Mouse (Mus musculus) G1E (cell line): ENCODE results near the gene Pdgfb. TPM values are rescaled to one million over a fixed set of nuclear protein-coding genes. Genes with fewer than 3 reads are reported as not detected.

Experiments
- ATAC-seq: 2 replicates; pipeline ENCODE4 v1.8.0; 2016; ENCODE audit warnings: mild to moderate bottlenecking; ENCODE audit not compliant: insufficient number of reproducible peaks, poor library complexity, low FRiP score, severe bottlenecking; ENCODE audit errors: extremely low read depth
- DNase-seq: peaks from one replicate; pipeline ENCODE4 v3.0.0; 2012; ENCODE audit warnings: low spot score
- H3K27me3 ChIP-seq: 2 replicates; pipeline ENCODE4 v1.6.1; 2012; ENCODE audit warnings: mild to moderate bottlenecking, low read length, inconsistent platforms; ENCODE audit not compliant: insufficient read depth
- H3K36me3 ChIP-seq: replicated peaks from 2 replicates; pipeline ENCODE3; 2012; ENCODE audit warnings: mild to moderate bottlenecking, inconsistent platforms
- H3K4me1 ChIP-seq: 2 replicates; pipeline ENCODE4 v1.6.1; 2012; ENCODE audit warnings: low read depth, low read length, inconsistent platforms, mixed read lengths; ENCODE audit not compliant: insufficient read depth
- H3K4me3 ChIP-seq: 2 replicates; pipeline ENCODE4 v1.5.1; 2012; ENCODE audit warnings: low read depth, mild to moderate bottlenecking, inconsistent platforms, low read length, moderate library complexity, mixed read lengths
- H3K9me3 ChIP-seq: replicated peaks from 2 replicates; pipeline ENCODE4 v1.6.1; 2012; ENCODE audit warnings: inconsistent platforms
- CTCF ChIP-seq: IDR thresholded peaks from 2 replicates; pipeline ENCODE4 v1.5.1; 2012; ENCODE audit warnings: low read depth, low read length, inconsistent platforms, mixed read lengths
- GATA1 ChIP-seq: IDR thresholded peaks from 2 replicates; pipeline ENCODE4 v1.6.1; 2012; ENCODE audit warnings: borderline replicate concordance, low read length, inconsistent platforms, mixed read lengths
- GATA2 ChIP-seq: IDR thresholded peaks from 2 replicates; pipeline ENCODE4 v1.6.1; 2012; ENCODE audit warnings: low read depth, low read length, inconsistent platforms, borderline replicate concordance
- POLR2AphosphoS5 ChIP-seq: IDR thresholded peaks from 2 replicates; pipeline ENCODE4 v1.6.1; 2012; ENCODE audit warnings: low read depth, low read length, inconsistent platforms; ENCODE audit not compliant: insufficient replicate concordance
- TAL1 ChIP-seq: conservative IDR thresholded peaks from 2 replicates; pipeline ENCODE4 v1.6.1; 2012; ENCODE audit warnings: low read depth, low read length, inconsistent platforms, mixed read lengths
- polyA plus RNA-seq: library from polyadenylated mRNA; stranded (reverse); fragments of >175 nt; gene quantifications from 2 replicates; pipeline ENCODE4 v1.2.3, GENCODE M21; 2012
- total RNA-seq, 2 experiments: library from RNA; stranded (forward) in 1 of 2; stranded (reverse) in 1 of 2; fragments of 200-1000 nt in 1 of 2; fragments of >200 nt in 1 of 2; fragmentation: Nextera tagmentation in 1 of 2; gene quantifications; 2 replicates each; pipeline ENCODE4 v1.2.3; 2014 to 2017

Gene Pdgfb
- total and polyA plus RNA-seq, 3 experiments, result 0.05 TPM; not detected in 2

DNA sequence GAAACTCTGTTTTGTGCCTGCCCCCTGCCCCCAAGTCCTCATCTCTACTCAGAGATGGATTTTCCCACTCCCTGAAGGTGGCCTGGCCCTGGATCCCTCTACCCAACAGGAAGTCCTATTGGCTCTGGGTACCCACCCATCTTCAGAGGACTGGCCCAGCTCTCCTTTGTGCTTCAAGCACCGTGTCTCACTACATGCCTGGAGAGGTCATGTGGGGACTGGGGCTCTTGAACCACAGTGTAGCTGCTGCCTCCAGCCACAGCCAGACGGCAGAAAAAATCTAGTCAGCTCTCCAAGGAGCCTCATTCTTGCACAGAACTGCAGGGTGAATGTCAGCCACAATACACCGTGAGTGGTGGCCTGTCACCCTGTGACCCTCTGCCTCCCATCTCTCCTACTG, 16.8 kb downstream of the Pdgfb start:
- H3K36me3 ChIP-seq, result no peaks in the 10 kb centered on the region
- DNase-seq (no peak), ATAC-seq (no peak)
- H3K4me1 ChIP-seq, result peaks cover 4% of the 10 kb centered on the region
- peaks cover 14% of the 10 kb centered on the region; the same call in 1 of the 2 replicates for H3K27me3 ChIP-seq
- no peaks in the 10 kb centered on the region for H3K9me3 ChIP-seq
- TF ChIP-seq GATA1, result no peak
- TF ChIP-seq TAL1, result no peak
- TF ChIP-seq CTCF, result no peak
- TF ChIP-seq GATA2, result no peak
- TF ChIP-seq POLR2AphosphoS5, result no peak
- H3K4me3 ChIP-seq, result no peak overlapping the region

DNA sequence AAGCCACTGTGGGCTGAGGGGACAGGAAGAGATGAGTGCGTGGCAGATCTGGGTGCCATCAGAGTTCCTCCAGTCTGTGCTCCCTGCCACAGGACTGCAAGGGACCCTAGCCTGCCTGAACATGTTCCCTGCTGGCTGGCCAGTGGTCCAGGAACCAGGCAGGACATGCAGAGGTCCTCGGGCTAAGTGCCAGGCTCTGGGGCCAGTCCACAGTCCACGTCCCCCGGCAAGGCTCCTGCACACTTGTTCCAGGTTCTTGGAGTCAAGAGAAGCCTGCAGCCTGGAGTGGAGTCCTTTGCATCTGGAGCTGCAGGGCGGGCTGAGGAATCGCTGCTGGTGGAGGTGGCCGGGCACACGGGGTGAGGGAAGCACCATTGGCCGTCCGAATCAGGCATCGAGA, 18.0 kb downstream of the Pdgfb start:
- H3K4me1 ChIP-seq, result peaks cover 4% of the 10 kb centered on the region
- no peak overlapping the region for H3K4me3 ChIP-seq
- TF ChIP-seq TAL1 (no peak), GATA2 (no peak), POLR2AphosphoS5 (no peak), CTCF (no peak), GATA1 (no peak)
- H3K36me3 ChIP-seq, result no peaks in the 10 kb centered on the region
- ATAC-seq, result no peak
- DNase-seq, result no peak
- H3K27me3 ChIP-seq, result peaks cover 17% of the 10 kb centered on the region; the same call in 1 of the 2 replicates
- no peaks in the 10 kb centered on the region for H3K9me3 ChIP-seq

DNA sequence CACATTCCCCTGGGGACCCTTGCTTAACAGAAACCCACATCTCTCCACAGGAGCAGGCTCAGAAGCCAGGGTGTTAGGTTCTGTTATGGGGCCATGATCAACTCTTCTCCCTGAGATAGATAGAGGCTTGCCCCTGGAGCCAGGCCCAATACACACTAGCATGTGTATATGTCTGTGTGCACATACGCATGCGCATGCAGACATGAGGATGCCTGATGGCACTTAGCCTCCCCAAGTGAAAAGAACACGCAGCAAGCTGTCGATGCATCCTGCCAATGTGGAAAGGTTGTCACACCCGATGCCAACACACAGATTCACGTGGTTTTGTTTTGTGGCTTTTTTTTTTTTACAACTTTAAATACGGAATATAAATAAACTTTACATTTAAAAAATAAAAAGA, 19.2 kb downstream of the Pdgfb start:
- no peak overlapping the region for H3K4me3 ChIP-seq
- no peaks in the 10 kb centered on the region for H3K36me3 ChIP-seq
- TF ChIP-seq TAL1, result no peak
- no peak for TF ChIP-seq GATA1
- no peak for TF ChIP-seq POLR2AphosphoS5
- no peak for TF ChIP-seq CTCF
- no peak for TF ChIP-seq GATA2
- no peaks in the 10 kb centered on the region for H3K4me1 ChIP-seq
- no peak for DNase-seq
- peaks cover 20% of the 10 kb centered on the region for H3K27me3 ChIP-seq
- H3K9me3 ChIP-seq, result no peaks in the 10 kb centered on the region
- no peak for ATAC-seq

DNA sequence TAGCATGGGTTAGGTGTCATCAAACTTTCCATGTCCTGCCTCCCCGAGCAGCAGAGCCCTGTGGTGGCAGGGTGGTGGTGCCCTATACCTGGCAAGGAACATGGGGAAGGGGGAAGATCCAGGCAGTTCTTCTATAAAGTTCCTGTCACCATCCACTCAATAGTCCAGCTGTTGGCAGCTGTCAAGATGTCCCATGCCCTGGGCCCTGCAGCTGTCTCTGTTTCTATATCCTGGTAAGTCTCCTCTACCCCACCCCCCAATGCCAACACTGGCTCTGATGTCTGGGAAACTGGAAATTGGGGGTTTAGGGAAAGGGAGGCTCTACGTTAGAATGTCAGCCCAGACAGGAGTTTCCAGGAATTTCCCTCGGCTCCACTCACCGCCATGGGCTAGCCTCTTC, 20.2 kb downstream of the Pdgfb start:
- ATAC-seq, result no peak
- DNase-seq, result no peak
- H3K9me3 ChIP-seq, result no peaks in the 10 kb centered on the region
- H3K27me3 ChIP-seq, result peaks cover 18% of the 10 kb centered on the region
- no peaks in the 10 kb centered on the region for H3K36me3 ChIP-seq
- H3K4me1 ChIP-seq, result no peaks in the 10 kb centered on the region
- H3K4me3 ChIP-seq, result no peak overlapping the region
- TF ChIP-seq CTCF, result no peak
- TF ChIP-seq POLR2AphosphoS5, result no peak
- TF ChIP-seq GATA1, result no peak
- TF ChIP-seq TAL1, result no peak

DNA sequence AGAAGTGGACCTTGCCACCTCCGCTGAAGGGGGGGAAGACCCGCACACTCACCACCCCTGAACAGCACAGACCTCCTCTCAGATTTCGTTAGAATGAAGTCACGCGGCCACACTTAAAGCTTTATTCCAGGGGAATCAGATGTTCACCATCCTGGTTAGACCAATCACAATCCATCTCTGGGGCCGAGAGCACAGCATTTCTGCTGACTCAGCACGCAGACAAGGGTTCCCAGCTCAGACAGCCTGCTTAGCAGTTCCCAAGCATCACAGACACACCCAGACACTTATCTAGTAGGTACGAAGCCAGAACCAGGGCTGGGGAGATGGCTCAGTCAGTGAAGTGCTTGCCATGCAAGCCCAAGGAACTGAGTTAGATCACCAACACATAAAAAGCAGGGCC, 28.6 kb downstream of the Pdgfb start:
- ATAC-seq, result no peak
- no peak overlapping the region for H3K4me3 ChIP-seq
- H3K4me1 ChIP-seq, result no peaks in the 10 kb centered on the region
- TF ChIP-seq GATA2 (no peak), GATA1 (no peak), POLR2AphosphoS5 (no peak), TAL1 (no peak), CTCF (no peak)
- no peak for DNase-seq
- no peaks in the 10 kb centered on the region for H3K36me3 ChIP-seq
- peaks cover 12% of the 10 kb centered on the region for H3K27me3 ChIP-seq
- H3K9me3 ChIP-seq, result no peaks in the 10 kb centered on the region

DNA sequence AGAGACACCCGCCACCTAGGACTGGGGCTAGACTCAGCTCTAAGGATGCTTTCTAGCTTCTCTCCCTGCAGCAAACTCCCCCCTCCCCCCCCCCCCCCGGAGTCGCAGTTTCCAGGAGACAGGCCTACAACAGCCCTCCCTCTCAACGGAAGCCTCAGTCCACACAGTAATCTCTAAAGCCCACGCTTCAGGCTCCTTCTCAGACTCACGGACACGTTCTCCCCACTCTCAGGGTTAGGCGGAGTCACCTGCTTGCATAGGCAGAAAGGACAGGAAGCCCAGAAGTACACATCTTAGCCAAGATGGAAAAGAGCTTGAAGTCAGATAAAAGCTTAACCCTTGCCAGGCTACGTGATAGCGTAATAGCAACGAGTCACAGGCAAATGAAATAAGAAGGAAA, 29.3 kb downstream of the Pdgfb start:
- Histone ChIP-seq H3K4me1 (no peaks in the 10 kb centered on the region), H3K27me3 (peaks cover 7% of the 10 kb centered on the region; the same call in 1 of the 2 replicates), H3K4me3 (no peak overlapping the region), H3K9me3 (no peaks in the 10 kb centered on the region), H3K36me3 (no peaks in the 10 kb centered on the region)
- TF ChIP-seq CTCF, result no peak
- ATAC-seq (no peak), DNase-seq (no peak)

DNA sequence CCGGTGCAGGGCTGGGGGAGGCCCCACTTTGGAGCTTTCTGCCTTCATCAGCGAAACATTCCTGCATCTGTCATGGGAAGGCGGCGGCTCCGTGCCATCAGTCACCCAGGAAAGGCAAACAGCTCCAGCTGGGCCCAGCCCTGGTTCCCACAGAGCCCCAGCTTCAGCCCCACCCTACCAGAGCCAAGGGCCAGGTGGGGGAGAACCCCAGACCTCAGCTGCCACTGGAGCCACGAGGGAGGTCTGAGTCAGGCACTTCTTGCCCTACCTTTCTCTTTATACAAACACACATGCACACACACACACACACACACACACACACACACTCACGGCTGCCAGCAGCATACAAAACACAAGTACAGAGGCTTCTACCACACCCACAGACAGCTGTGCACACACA, 30.6 kb downstream of the Pdgfb start:
- H3K27me3 ChIP-seq, result peaks cover 6% of the 10 kb centered on the region; the same call in 1 of the 2 replicates
- ATAC-seq (no peak), DNase-seq (no peak)
- TF ChIP-seq GATA2, result no peak
- no peak for TF ChIP-seq CTCF
- TF ChIP-seq GATA1, result no peak
- no peak for TF ChIP-seq POLR2AphosphoS5
- TF ChIP-seq TAL1, result no peak
- no peaks in the 10 kb centered on the region for H3K4me1 ChIP-seq
- H3K36me3 ChIP-seq, result no peaks in the 10 kb centered on the region
- no peaks in the 10 kb centered on the region for H3K9me3 ChIP-seq
- no peak overlapping the region for H3K4me3 ChIP-seq
